Mouse (Mus musculus) embryonic fibroblast, embryonic 13.5 days (primary cell): ENCODE measurements around the gene Dscam.

Experiments used
- CTCF ChIP-seq: IDR thresholded peaks from 2 replicates; pipeline ENCODE4 v1.5.1; 2011; ENCODE audit warnings: mild to moderate bottlenecking, control low read depth, low read length, moderate library complexity, borderline replicate concordance; ENCODE audit not compliant: insufficient read depth
- POLR2A ChIP-seq: IDR thresholded peaks from 2 replicates; pipeline ENCODE4 v1.6.1; 2011; ENCODE audit warnings: low read depth, mild to moderate bottlenecking, control low read depth, low read length, moderate library complexity

DNA sequence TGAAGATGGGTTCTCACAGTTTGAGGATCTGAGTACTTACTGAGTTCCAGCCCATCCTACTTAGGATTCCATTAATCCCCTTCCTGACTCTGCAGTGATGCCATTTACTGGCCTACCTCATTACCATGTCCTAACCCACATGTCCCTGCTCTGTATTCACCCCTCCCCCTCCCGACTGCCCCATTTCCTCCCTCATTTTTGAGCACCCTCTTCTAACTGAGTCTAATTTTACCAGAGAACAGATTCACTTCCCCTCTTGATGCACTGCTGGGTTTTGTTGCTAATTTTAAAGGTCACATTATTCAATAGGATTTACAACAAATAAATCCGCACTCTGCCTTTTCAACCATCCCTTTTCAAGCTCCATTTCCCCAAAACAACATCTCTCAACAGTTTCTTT is 629.5 kb downstream of the Dscam start:
- TF ChIP-seq CTCF: no peak
- TF ChIP-seq POLR2A: no peak
